Mouse (Mus musculus) frontal cortex, postnatal 36 days (tissue): ENCODE data around the gene Nfic.

Source experiments
- DNase-seq, 2 experiments: peaks; one replicate each; pipeline ENCODE4 v3.0.0; 2022; ENCODE audit warnings: low spot score in 2 of 2

Nfic gene

DNA sequence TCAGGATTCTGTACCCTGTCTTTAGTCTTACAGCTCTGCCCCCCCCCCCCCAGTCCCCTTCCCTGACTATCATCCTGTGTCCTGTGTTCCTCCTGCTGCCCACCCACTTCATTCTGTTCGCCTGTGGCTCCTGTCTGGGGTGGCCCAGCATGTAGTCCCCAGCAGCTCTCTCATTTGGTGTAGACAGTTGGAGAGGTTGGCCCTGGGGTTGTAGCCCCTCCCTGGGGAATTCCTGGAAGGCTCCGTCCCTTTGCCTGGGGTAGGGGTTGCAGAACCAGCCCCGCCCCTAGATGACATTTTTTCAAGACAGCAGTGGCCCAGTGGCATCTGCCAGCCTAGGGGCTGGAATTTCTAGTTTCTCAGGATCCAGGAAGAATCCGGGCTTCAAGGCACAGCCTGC lies 97.2 kb downstream of the Nfic start:
- DNase-seq: no peak

DNA sequence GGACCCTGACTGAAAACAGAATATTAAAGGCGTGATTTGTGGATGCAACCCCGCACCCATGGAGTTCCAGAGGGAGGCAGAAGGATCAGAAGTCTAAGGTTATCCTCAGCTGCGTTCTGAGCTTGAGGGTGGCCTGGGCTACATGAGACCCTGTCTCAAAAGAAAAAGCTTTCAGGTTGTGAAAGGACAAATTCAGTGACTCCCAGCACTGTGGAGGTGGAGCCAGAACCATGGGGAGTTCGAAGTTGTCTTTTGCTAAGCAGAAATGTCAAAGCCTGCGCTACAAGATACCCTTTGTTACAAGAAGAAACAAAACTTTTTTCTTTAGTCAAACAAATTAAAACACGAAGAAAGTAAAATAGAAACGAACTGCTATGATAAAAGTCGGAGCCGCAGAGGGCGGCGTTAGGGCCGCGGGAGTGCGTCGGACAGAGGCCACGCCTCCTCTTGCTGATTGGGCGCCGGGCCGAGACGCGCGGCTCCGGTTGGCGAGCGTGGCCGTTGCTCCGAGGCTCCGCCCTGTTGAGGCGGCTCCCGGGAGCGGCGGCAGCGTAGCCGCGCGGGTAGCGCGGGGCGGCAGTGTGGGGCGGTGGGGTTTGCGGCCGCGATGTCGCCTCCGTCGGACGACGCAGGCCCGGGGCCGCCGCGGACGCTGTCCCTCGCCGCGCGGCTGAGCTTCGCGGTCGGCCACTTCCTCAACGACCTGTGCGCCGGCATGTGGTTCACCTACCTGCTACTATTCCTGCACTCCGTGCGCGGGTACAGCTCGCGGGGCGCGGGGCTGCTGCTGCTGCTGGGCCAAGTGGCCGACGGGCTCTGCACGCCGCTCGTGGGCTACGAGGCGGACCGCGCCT lies 98.2 kb downstream of the Nfic start, which contains the start of gene Mfsd12:
Gene Mfsd12 (plus strand): TSS at position 501 of the 854 bp plus-strand sequence.
- peak; percentile 87 to 92 for DNase-seq

GRCm38 (mm10) chr10:81356352-81356990 lies 99.0 kb downstream of the Nfic start:
- DNase-seq: no peak

GRCm38 (mm10) chr10:81355533-81355932 lies 99.9 kb downstream of the Nfic start:
- no peak for DNase-seq

DNA sequence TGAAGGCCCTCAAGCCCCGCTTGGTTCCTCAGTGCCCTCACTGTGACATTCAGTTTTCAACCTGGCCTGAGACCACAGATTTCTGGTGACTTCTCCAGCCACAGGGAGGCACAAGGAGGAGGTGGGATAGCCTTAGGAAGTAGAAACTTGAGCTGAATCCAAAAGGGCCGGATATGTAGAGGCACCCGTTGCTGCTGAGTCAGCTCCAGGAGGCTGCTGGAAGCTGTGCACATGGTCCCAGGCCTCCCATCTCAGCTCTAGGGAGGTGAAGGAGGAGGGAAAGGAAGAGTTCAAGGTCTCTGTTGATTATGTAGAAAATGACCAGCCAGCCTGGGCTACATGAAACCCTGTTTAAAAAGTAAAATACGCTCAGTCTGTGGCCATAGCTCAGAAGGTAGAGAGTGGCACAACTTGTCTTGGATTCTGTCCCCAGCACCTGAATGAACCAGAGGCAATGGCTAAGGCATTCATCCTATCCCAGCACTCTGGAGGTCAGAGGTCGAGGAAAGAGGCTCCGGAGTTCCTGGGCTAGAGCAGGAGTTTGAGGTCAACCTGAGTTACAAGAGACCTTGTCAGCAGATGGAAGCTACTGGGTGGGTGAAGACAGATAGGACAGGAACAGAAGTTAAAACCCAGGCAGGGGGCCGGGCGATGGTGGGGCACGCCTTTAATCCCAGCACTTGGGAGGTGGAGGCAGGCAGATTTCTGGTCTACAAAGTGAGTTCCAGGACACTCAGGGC lies 100.5 kb downstream of the Nfic start:
- no peak for DNase-seq

DNA sequence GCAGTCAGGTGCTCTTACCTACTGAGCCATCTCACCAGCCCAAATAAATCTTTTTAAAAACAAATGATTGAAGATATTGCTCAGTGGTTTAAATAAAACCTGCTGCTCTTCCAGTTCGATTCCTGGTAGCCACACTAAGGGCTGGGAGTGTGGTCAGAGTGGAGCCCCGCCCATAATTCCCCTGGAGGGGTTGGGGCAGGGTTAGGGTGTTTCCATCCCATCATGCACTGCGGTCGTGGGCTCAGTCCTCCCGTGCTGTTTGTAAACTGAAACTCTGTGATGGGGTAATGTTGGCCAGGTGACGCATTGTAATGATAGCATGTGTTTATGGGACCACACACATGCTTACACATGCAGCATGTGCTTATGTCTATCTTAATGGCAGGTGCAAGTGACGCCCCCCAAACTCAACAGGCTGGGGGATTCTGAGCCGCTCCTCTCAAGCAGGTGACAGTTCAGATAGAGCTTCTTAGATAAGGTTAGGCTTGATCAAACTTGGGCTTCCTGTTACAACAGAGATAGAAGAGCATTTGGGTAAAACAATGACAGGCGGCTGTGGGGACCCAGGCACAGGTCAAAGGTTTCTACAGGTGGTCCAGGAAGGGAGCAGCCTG lies 103.7 kb downstream of the Nfic start:
- no peak for DNase-seq

GRCm38 (mm10) chr10:81350351-81351063 lies 104.9 kb downstream of the Nfic start, which contains the start of gene Hmg20b:
Gene Hmg20b, minus strand, starts transcription at chr10:81350480.
- DNase-seq: peak; percentile 100

DNA sequence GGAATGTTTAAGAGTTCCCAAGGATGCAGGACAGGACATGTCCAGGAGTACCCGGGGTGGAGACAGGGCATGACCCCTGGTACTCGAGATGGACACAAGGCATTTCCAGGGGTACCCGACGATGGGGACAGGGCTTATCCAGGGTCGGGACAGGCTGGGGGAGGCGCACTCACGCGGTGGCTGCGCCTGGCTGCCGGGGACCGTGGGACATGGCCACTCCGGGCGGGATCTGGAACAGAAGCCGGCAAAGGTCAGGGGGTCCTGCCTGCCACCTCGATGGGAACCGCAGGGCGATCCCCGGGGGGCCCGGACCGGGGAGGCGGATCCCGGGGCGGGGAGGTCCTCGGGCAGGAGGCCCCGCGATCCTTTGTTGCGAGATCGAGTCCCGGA lies 105.5 kb downstream of the Nfic start:
- DNase-seq: no peak

- DNase-seq: no peak
These were observed 106.3 kb downstream of the Nfic start for GRCm38 (mm10) chr10:81349146-81349545.

GRCm38 (mm10) chr10:81346453-81347067 lies 108.9 kb downstream of the Nfic start:
- DNase-seq: peak in 1 of 2 experiments; percentile 70
